Mouse (Mus musculus): ENCODE data around the gene Ppp1r12a.

- TF ChIP-seq CTCF (IDR thresholded peaks at IDR 0.05; ENCODE audit: low read depth): no peak
- no peak for TF ChIP-seq EP300 (optimal IDR thresholded peaks at IDR 0.05)
These were observed 17.9 kb upstream of the Ppp1r12a start for GRCm38 (mm10) chr10:108143991-108144525.
